In genomic region chr11:101698114-101698513, GRCm38 (mm10) we compare ENCODE assay signal across 20 mouse cellular contexts. TPM values are rescaled to one million over a fixed set of nuclear protein-coding genes. Genes with fewer than 3 reads are reported as not detected.
DNase-seq lines count a peak whose midpoint lies in the region; ATAC-seq and TF ChIP-seq lines count a peak whose summit lies in the region.
"Had no signal": no experiment of that assay in that cellular context is flagged by ENCODE, and none has a peak within 500 bp of the region (broad histone marks: within the 10 kb centered on the region; RNA-seq: fewer than 3 reads in every experiment).

No protein-coding gene starts in this region.

- H3K4me3 ChIP-seq in layer of hippocampus, adult 2 months: no peak overlapping the region
- no peak overlapping the region for H3K4me3 ChIP-seq in MEL (ENCODE audit: control insufficient read depth in 1 of 2, insufficient read depth in 1 of 2, low read depth in 2 of 2, low read length in 2 of 2)
- no peak overlapping the region for H3K4me3 ChIP-seq in liver, postnatal 0 days (ENCODE audit: low read depth, low read length)
- H3K4me3 ChIP-seq: embryonic facial prominence, embryonic 15.5 days; intestine, embryonic 15.5 days had no signal

- no peaks in the 10 kb centered on the region for H3K79me2 ChIP-seq in MEL (ENCODE audit: control insufficient read depth, insufficient read depth, low read length, poor library complexity)

- 0 out of 2 replicates have a peak, but pooled peaks have one; percentile 18 for TF ChIP-seq CTCF in layer of hippocampus, adult 2 months (conservative IDR thresholded peaks at IDR 0.05)
- peak; percentile 14 to 32 (median 20); a peak in 2 of 6 replicates for TF ChIP-seq CTCF in MEL (IDR thresholded peaks at IDR 0.05 in 2 of 3, conservative IDR thresholded peaks at IDR 0.05 in 1 of 3; ENCODE audit: control insufficient read depth in 1 of 3, insufficient read depth in 1 of 3, low read depth in 2 of 3, low read length in 3 of 3, poor library complexity in 1 of 3, severe bottlenecking in 1 of 3)
- TF ChIP-seq CTCF in liver, postnatal 0 days (IDR thresholded peaks at IDR 0.05; ENCODE audit: low read depth): peak; percentile 11; the same call in 1 of the 2 replicates

- TF ChIP-seq RAD21 in MEL (IDR thresholded peaks at IDR 0.05; ENCODE audit: low read depth, low read length): no peak

- intact Hi-C loops in left cerebral cortex, postnatal 14 days (cut with DNase I): loop anchor here (5.0 kb wide), 1 partner anchor 34 kb away; the partner anchor contains the start of gene Dhx8
- intact Hi-C loops in left cerebral cortex, postnatal 25 days (cut with DNase I): no loop called here

- no peaks in the 10 kb centered on the region for H3K9me3 ChIP-seq in MEL (replicated peaks; ENCODE audit: insufficient read depth, low read length)
- no peaks in the 10 kb centered on the region for H3K9me3 ChIP-seq in liver, postnatal 0 days (ENCODE audit: low read length)
- H3K9me3 ChIP-seq: embryonic facial prominence, embryonic 15.5 days; intestine, embryonic 15.5 days had no signal

- H3K36me3 ChIP-seq in MEL (ENCODE audit: control insufficient read depth in 1 of 2, insufficient read depth in 2 of 2, low read length in 2 of 2): no peaks in the 10 kb centered on the region
- H3K36me3 ChIP-seq in liver, postnatal 0 days (replicated peaks; ENCODE audit: insufficient read depth, low read length): no peaks in the 10 kb centered on the region
- H3K36me3 ChIP-seq: embryonic facial prominence, embryonic 15.5 days; intestine, embryonic 15.5 days had no signal

- ATAC-seq in liver, postnatal 0 days: no peak
- ATAC-seq: intestine, embryonic 15.5 days; lung, postnatal 0 days had no signal

- H3K27me3 ChIP-seq in MEL (ENCODE audit: control insufficient read depth in 1 of 2, insufficient read depth in 2 of 2, low read length in 2 of 2): peaks cover 4 to 7% of the 10 kb centered on the region in 2 experiments
- no peaks in the 10 kb centered on the region for H3K27me3 ChIP-seq in liver, postnatal 0 days (ENCODE audit: insufficient read depth, low read length)
- H3K27me3 ChIP-seq: embryonic facial prominence, embryonic 15.5 days; intestine, embryonic 15.5 days had no signal

- no peak overlapping the region for H3K9ac ChIP-seq in MEL (ENCODE audit: control insufficient read depth, low read depth, low read length, poor library complexity, severe bottlenecking)
- no peak overlapping the region for H3K9ac ChIP-seq in liver, postnatal 0 days (replicated peaks)
- H3K9ac ChIP-seq: embryonic facial prominence, embryonic 15.5 days; hindbrain, embryonic 14.5 days; intestine, embryonic 15.5 days had no signal

- no peak for DNase-seq in layer of hippocampus, adult 2 months (ENCODE audit: low spot score in 2 of 2)
- DNase-seq in layer of hippocampus, adult 11-12 months (ENCODE audit: low spot score): no peak
- DNase-seq in MEL (ENCODE audit: low read depth, low spot score): peak; percentile 24
- peak; percentile 7 for DNase-seq in c-Kit-positive CD71-positive TER-119-positive erythroid progenitor cells, embryonic 14.5 days (ENCODE audit: low spot score)
- no peak for DNase-seq in liver, postnatal 0 days
- DNase-seq in left cerebral cortex, postnatal 14 days (ENCODE audit: low spot score in 2 of 2): no peak
- no peak for DNase-seq in left cerebral cortex, postnatal 25 days (ENCODE audit: low spot score in 2 of 2)
- DNase-seq: adrenal gland, postnatal 25 days; cerebellum, adult 18-20 months; cerebellum, postnatal 36 days; heart, postnatal 14 days; kidney, adult 9 months; kidney, postnatal 4 days; right cerebral cortex, postnatal 4 days had no signal

- no peaks in the 10 kb centered on the region for H3K4me1 ChIP-seq in MEL (ENCODE audit: control insufficient read depth in 1 of 2, insufficient read depth in 2 of 2, low read length in 2 of 2)
- peaks cover 34% of the 10 kb centered on the region for H3K4me1 ChIP-seq in liver, postnatal 0 days (ENCODE audit: insufficient read depth)

- no peak overlapping the region for H3K27ac ChIP-seq in layer of hippocampus, adult 2 months
- no peak overlapping the region for H3K27ac ChIP-seq in MEL (ENCODE audit: control insufficient read depth, low read depth, low read length)
- no peak overlapping the region for H3K27ac ChIP-seq in liver, postnatal 0 days (ENCODE audit: low read depth)
- H3K27ac ChIP-seq: embryonic facial prominence, embryonic 15.5 days; hindbrain, embryonic 14.5 days; intestine, embryonic 15.5 days had no signal

- no peak for TF ChIP-seq EP300 in MEL (IDR thresholded peaks at IDR 0.05; ENCODE audit: low read depth in 1 of 2, low read length in 2 of 2)
- TF ChIP-seq EP300 in liver, postnatal 0 days (IDR thresholded peaks at IDR 0.05; ENCODE audit: low read depth): no peak

- no peak overlapping the region for H3K4me2 ChIP-seq in liver, postnatal 0 days (ENCODE audit: low read depth, low read length)
- H3K4me2 ChIP-seq: embryonic facial prominence, embryonic 15.5 days; heart, embryonic 11.5 days; hindbrain, embryonic 14.5 days; intestine, embryonic 15.5 days; midbrain, embryonic 11.5 days had no signal

- TF ChIP-seq POLR2A in MEL (IDR thresholded peaks at IDR 0.05; ENCODE audit: control insufficient read depth in 1 of 2, insufficient read depth in 1 of 2, low read depth in 1 of 2, low read length in 2 of 2, poor library complexity in 1 of 2): no peak

TF ChIP-seq in MEL, 35 proteins besides CTCF, POLR2A, EP300 and RAD21:
- no peak for TF ChIP-seq TCF12 (IDR thresholded peaks at IDR 0.05; ENCODE audit: low read depth, low read length)
- no peak for TF ChIP-seq MAFK (IDR thresholded peaks at IDR 0.05; ENCODE audit: borderline replicate concordance, low read depth, low read length)
- no peak for TF ChIP-seq MAZ (IDR thresholded peaks at IDR 0.05; ENCODE audit: low read depth, low read length)
- no peak for TF ChIP-seq GATA1 (IDR thresholded peaks at IDR 0.05; ENCODE audit: low read depth, low read length)
- no peak for TF ChIP-seq ZNF384 (IDR thresholded peaks at IDR 0.05; ENCODE audit: low read depth, low read length)
- TF ChIP-seq SMC3 (IDR thresholded peaks at IDR 0.05; ENCODE audit: low read depth, low read length): no peak
- no peak for TF ChIP-seq GABPA (IDR thresholded peaks at IDR 0.05; ENCODE audit: low read depth, low read length)
- no peak for TF ChIP-seq USF1 (IDR thresholded peaks at IDR 0.05; ENCODE audit: low read depth, low read length)
- no peak for TF ChIP-seq MYC (IDR thresholded peaks at IDR 0.05; ENCODE audit: low read depth, low read length)
- TF ChIP-seq USF2 (IDR thresholded peaks at IDR 0.05; ENCODE audit: borderline replicate concordance in 1 of 2, insufficient read depth in 1 of 2, low read depth in 1 of 2, low read length in 2 of 2): no peak

RNA-seq across cellular contexts. Expression of gene Arl4d, which starts 32.8 kb away (rescaled TPM):
- 10 to 100 TPM; 10.6 to 16.0 TPM for total RNA-seq in layer of hippocampus, adult 2 months (2021)
- total RNA-seq in MEL (2012; rRNA removed): 0.23 and 0.33 TPM in 2 replicates
- under 1 TPM in 1 of 2 experiments, not detected in 1; 0.17 TPM for polyA plus RNA-seq in MEL (2012; ENCODE audit: insufficient read depth in 1 of 2, insufficient read length in 2 of 2, low read depth in 1 of 2, low replicate concordance in 2 of 2, missing spikeins in 1 of 2)
- 3.4 and 4.1 TPM in 2 replicates for polyA plus RNA-seq in liver, postnatal 0 days (2015; fragmentation: Nextera tagmentation; extraction: Ambion mirVana)
- total RNA-seq in left cerebral cortex, postnatal 14 days (2021): 10 to 100 TPM; 23.2 to 39.8 TPM
- total RNA-seq in left cerebral cortex, postnatal 25 days (2021): 10 to 100 TPM; 23.9 to 32.1 TPM

RNA-seq across cellular contexts. Expression of gene Dhx8, which starts 34.6 kb away (rescaled TPM):
- 10 to 100 TPM; 33.2 to 38.4 TPM for total RNA-seq in layer of hippocampus, adult 2 months (2021)
- total RNA-seq in MEL (2012; rRNA removed): 33.1 and 34.3 TPM in 2 replicates
- 10 to 100 TPM in 1 of 2 experiments, not detected in 1; 44.7 TPM for polyA plus RNA-seq in MEL (2012; ENCODE audit: insufficient read depth in 1 of 2, insufficient read length in 2 of 2, low read depth in 1 of 2, low replicate concordance in 2 of 2, missing spikeins in 1 of 2)
- polyA plus RNA-seq in liver, postnatal 0 days (2015; fragmentation: Nextera tagmentation; extraction: Ambion mirVana): 10.2 and 12.9 TPM in 2 replicates
- total RNA-seq in left cerebral cortex, postnatal 14 days (2021): 10 to 100 TPM; 34.6 to 34.9 TPM
- 10 to 100 TPM; 38.2 to 39.3 TPM for total RNA-seq in left cerebral cortex, postnatal 25 days (2021)

Comparison
In these comparisons a context has a peak if more than half of its experiments do, and no peak if none do; other contexts are left out.
1. DNase-seq: peak in MEL (single experiment) and c-Kit-positive CD71-positive TER-119-positive erythroid progenitor cells, embryonic 14.5 days (single experiment); none in layer of hippocampus, adult 2 months (0 of 2), layer of hippocampus, adult 11-12 months (single experiment), liver, postnatal 0 days (single experiment), left cerebral cortex, postnatal 14 days (0 of 2) and left cerebral cortex, postnatal 25 days (0 of 2).
2. Peak in every context shown above with its lines, with median percentiles within 50 percentile points of each other: CTCF ChIP-seq.